Mouse (Mus musculus): ENCODE measurements around the gene Gm10668.
"Not testable (repeated sequence)": the region's sequence is repeated elsewhere in the genome, so short reads cannot be mapped to it uniquely, and the experiment has no call there.

Gene Gm10668

DNA sequence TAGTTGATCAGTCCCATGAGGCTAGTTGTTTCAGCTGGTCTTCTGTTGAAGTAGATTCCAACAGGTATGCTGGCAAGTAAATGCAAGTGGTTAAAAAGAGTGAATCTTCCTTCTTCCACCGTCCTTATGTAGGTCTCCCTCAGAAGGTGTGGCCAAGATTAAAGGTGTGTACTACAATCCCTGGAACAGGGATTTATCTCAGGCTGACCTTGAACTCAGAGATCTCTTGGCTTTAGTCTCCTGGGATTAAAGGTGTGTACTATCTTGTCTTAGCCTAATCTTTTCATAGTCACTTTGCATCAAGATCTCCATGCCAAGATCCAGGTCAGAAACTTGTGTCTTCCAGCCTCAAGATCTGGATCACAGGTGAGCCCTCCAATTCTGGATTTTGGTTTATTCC, at the start of gene Gm10668:
Gm10668 (minus strand) TSS at position 101 of the 400 bp plus-strand sequence.
- not testable (repeated sequence) for DNase-seq (ENCODE audit: low spot score)

- DNase-seq (ENCODE audit: low spot score) = not testable (repeated sequence)
Measured at GRCm38 (mm10) chr7:20770885-20771284, 40.5 kb upstream of the Gm10668 start, which contains the start of gene Vmn1r112. TSS of gene Vmn1r112 (plus strand) at chr7:20771185.

DNA sequence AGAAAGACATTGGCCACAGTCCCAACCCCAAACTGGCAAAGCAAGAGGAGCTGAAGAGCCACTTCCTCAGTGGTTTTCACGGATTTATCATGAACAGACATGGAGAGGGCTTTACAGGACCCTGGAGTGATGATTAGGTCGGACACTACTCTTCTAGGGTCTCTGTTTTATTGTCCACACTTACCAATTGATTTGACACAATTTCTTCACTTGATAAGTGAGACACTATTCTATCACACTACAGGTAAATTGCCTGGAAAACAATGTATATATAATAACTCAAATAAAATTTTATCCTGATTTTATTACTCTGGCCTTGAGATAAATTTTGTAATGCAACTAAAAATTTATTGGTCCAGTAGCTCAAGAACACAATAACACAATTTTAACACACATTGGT, 27.3 kb downstream of the Gm10668 start, which contains the start of gene Vmn1r111:
Vmn1r111 (minus strand) TSS at position 101 of the 400 bp plus-strand sequence.
- DNase-seq (ENCODE audit: low spot score) = not testable (repeated sequence)

Measured in MN1 (cell line).